Mouse (Mus musculus): Measurements from ENCODE around the gene Ubr1. TPM values are rescaled to one million over a fixed set of nuclear protein-coding genes. Genes with fewer than 3 reads are reported as not detected.

Gene Ubr1
- total and polyA plus RNA-seq, 2 experiments from 2014 or later: 27.3 to 34.8 TPM

GRCm38 (mm10) chr2:120863389-120863788, 107.1 kb downstream of the Ubr1 start:
- no peak overlapping the region for H3K4me3 ChIP-seq (ENCODE audit: low read length)
- no peak overlapping the region for H3K9ac ChIP-seq (replicated peaks; ENCODE audit: low read length)
- TF ChIP-seq CTCF (IDR thresholded peaks at IDR 0.05; ENCODE audit: low read depth): no peak
- H3K9me3 ChIP-seq (ENCODE audit: low read length): no peaks in the 10 kb centered on the region
- H3K4me1 ChIP-seq (ENCODE audit: insufficient read depth, low read length): no peaks in the 10 kb centered on the region
- H3K36me3 ChIP-seq (ENCODE audit: insufficient read depth, low read length): peaks cover 38% of the 10 kb centered on the region
- DNase-seq (ENCODE audit: low spot score) (no peak), ATAC-seq (no peak)
- no peak overlapping the region for H3K27ac ChIP-seq
- no peaks in the 10 kb centered on the region for H3K27me3 ChIP-seq (ENCODE audit: insufficient read depth, low read length)
- 97% methylated on average over 1 of the region's 1 CpGs for WGBS
- no peak overlapping the region for H3K4me2 ChIP-seq (ENCODE audit: low read depth, low read length)

DNA sequence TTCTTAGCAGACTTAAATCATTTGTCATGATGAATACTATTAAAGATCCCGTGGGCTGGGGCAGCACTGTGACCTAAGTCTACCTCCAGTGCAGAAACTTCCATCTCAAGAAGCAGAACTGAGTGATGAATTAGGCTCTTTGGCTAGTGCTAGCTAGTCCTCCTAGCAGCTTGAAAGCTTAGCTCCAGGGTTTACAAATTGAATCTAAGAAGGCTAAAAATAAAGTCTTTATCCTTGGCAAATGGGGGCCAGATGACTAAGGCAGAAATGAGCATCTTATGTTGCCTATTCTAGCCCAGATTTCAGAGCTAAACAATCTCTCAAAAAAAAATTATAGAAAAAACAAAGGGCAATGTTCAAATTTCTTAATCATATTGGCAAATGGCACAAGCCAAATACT, 109.8 kb downstream of the Ubr1 start:
- H3K27ac ChIP-seq: no peak overlapping the region
- no peaks in the 10 kb centered on the region for H3K4me1 ChIP-seq (ENCODE audit: insufficient read depth, low read length)
- H3K4me2 ChIP-seq (ENCODE audit: low read depth, low read length): no peak overlapping the region
- no peaks in the 10 kb centered on the region for H3K27me3 ChIP-seq (ENCODE audit: insufficient read depth, low read length)
- no peak overlapping the region for H3K4me3 ChIP-seq (ENCODE audit: low read length)
- peaks cover 30% of the 10 kb centered on the region for H3K36me3 ChIP-seq (ENCODE audit: insufficient read depth, low read length)
- no peaks in the 10 kb centered on the region for H3K9me3 ChIP-seq (ENCODE audit: low read length)
- 84% methylated on average over 1 of the region's 1 CpGs for WGBS
- no peak for TF ChIP-seq CTCF (IDR thresholded peaks at IDR 0.05; ENCODE audit: low read depth)
- ATAC-seq: no peak
- no peak overlapping the region for H3K9ac ChIP-seq (replicated peaks; ENCODE audit: low read length)
- no peak for DNase-seq (ENCODE audit: low spot score)

- ATAC-seq (no peak), DNase-seq (ENCODE audit: low spot score) (no peak)
- no peak overlapping the region for H3K4me2 ChIP-seq (ENCODE audit: low read depth, low read length)
- no peak overlapping the region for H3K4me3 ChIP-seq (ENCODE audit: low read length)
- TF ChIP-seq CTCF (IDR thresholded peaks at IDR 0.05; ENCODE audit: low read depth): no peak
- H3K36me3 ChIP-seq (ENCODE audit: insufficient read depth, low read length): peaks cover 18% of the 10 kb centered on the region
- H3K9ac ChIP-seq (replicated peaks; ENCODE audit: low read length): no peak overlapping the region
- no peaks in the 10 kb centered on the region for H3K27me3 ChIP-seq (ENCODE audit: insufficient read depth, low read length)
- H3K27ac ChIP-seq: no peak overlapping the region
- no peaks in the 10 kb centered on the region for H3K9me3 ChIP-seq (ENCODE audit: low read length)
- H3K4me1 ChIP-seq (ENCODE audit: insufficient read depth, low read length): no peaks in the 10 kb centered on the region
- WGBS: 86% methylated on average over 3 of the region's 3 CpGs
These were observed 112.4 kb downstream of the Ubr1 start for GRCm38 (mm10) chr2:120858131-120858530.

GRCm38 (mm10) chr2:120853151-120853550, 117.4 kb downstream of the Ubr1 start:
- 82% methylated on average over 3 of the region's 3 CpGs for WGBS
- H3K4me2 ChIP-seq (ENCODE audit: low read depth, low read length): no peak overlapping the region
- H3K9me3 ChIP-seq (ENCODE audit: low read length): no peaks in the 10 kb centered on the region
- no peak for DNase-seq (ENCODE audit: low spot score)
- H3K4me1 ChIP-seq (ENCODE audit: insufficient read depth, low read length): no peaks in the 10 kb centered on the region
- H3K36me3 ChIP-seq (ENCODE audit: insufficient read depth, low read length): no peaks in the 10 kb centered on the region
- no peaks in the 10 kb centered on the region for H3K27me3 ChIP-seq (ENCODE audit: insufficient read depth, low read length)
- ATAC-seq: no peak
- H3K27ac ChIP-seq: no peak overlapping the region
- no peak overlapping the region for H3K4me3 ChIP-seq (ENCODE audit: low read length)
- H3K9ac ChIP-seq (replicated peaks; ENCODE audit: low read length): no peak overlapping the region
- no peak for TF ChIP-seq CTCF (IDR thresholded peaks at IDR 0.05; ENCODE audit: low read depth)

DNA sequence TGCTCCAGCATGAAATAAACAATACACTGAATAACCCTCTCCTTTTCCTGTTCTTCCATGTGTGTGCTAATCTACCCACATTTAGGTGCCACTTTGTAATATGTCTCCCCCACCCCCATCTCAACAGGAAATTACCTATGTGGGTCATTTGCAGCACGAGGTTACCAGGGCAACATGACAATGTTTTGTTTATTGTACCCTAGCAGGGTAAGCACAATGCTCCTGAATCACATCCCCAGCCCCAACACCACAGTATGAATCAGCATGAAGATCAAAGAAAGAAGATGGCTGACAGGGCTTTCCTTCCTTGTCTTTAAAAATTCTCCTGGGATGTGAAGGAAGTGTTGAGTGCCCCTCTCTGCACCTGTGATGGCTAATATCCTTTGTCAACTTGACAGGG, 117.9 kb downstream of the Ubr1 start:
- Histone ChIP-seq H3K27me3 (ENCODE audit: insufficient read depth, low read length) (no peaks in the 10 kb centered on the region), H3K4me3 (ENCODE audit: low read length) (no peak overlapping the region), H3K9me3 (ENCODE audit: low read length) (no peaks in the 10 kb centered on the region), H3K4me1 (ENCODE audit: insufficient read depth, low read length) (peaks cover 5% of the 10 kb centered on the region; the same call in 1 of the 2 replicates), H3K36me3 (ENCODE audit: insufficient read depth, low read length) (no peaks in the 10 kb centered on the region), H3K27ac (no peak overlapping the region), H3K4me2 (ENCODE audit: low read depth, low read length) (no peak overlapping the region), H3K9ac (replicated peaks; ENCODE audit: low read length) (no peak overlapping the region)
- WGBS: 37% methylated on average over 1 of the region's 1 CpGs
- no peak for TF ChIP-seq CTCF (IDR thresholded peaks at IDR 0.05; ENCODE audit: low read depth)
- ATAC-seq (no peak), DNase-seq (ENCODE audit: low spot score) (no peak)

- Histone ChIP-seq H3K9me3 (ENCODE audit: low read length) (no peaks in the 10 kb centered on the region), H3K4me3 (ENCODE audit: low read length) (peak within 1 kb of the TSS; percentile 97), H3K9ac (replicated peaks; ENCODE audit: low read length) (peak within 1 kb of the TSS; percentile 77), H3K36me3 (ENCODE audit: insufficient read depth, low read length) (no peaks in the 10 kb centered on the region), H3K4me1 (ENCODE audit: insufficient read depth, low read length) (peaks cover 6% of the 10 kb centered on the region; the same call in 1 of the 2 replicates), H3K4me2 (ENCODE audit: low read depth, low read length) (peak within 1 kb of the TSS; percentile 66), H3K27me3 (ENCODE audit: insufficient read depth, low read length) (no peaks in the 10 kb centered on the region), H3K27ac (peak within 1 kb of the TSS; percentile 89)
- ATAC-seq (peak; percentile 100), DNase-seq (ENCODE audit: low spot score) (peak; percentile 99)
- under 1% methylated on average over 39 of the region's 39 CpGs for WGBS
- TF ChIP-seq CTCF (IDR thresholded peaks at IDR 0.05; ENCODE audit: low read depth): peak; percentile 52
These were observed 120.0 kb downstream of the Ubr1 start, which contains the start of gene Ttbk2 for GRCm38 (mm10) chr2:120850424-120851082. TSS of gene Ttbk2 (minus strand) at chr2:120850604.

All from hindbrain, postnatal 0 days (tissue).